Mouse (Mus musculus): ENCODE data around the gene Mkrn1.
"Not testable (repeated sequence)": the region's sequence is repeated elsewhere in the genome, so short reads cannot be mapped to it uniquely, and the experiment has no call there.

Gene Mkrn1

DNA sequence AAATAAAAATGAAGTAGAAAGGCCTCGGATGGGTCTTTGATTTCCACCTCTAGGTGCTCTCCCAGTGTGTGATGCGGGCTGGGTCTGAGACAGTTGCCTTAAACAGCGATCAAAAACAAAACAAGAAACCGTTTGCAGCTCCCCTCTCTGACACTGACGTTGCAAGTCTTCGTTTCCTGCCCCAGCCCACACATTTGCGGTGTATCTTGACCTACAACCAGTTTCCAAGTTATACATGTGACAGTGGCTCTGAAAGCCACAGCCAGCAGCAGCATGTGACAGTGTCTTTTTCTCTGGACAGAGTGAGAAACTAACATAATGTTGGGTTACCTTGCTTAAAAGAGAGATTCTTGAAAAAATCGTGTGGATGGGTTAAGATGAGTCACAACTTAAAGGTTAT is 40.5 kb downstream of the Mkrn1 start:
- DNase-seq (ENCODE audit: low spot score in 2 of 2), result no peak

DNA sequence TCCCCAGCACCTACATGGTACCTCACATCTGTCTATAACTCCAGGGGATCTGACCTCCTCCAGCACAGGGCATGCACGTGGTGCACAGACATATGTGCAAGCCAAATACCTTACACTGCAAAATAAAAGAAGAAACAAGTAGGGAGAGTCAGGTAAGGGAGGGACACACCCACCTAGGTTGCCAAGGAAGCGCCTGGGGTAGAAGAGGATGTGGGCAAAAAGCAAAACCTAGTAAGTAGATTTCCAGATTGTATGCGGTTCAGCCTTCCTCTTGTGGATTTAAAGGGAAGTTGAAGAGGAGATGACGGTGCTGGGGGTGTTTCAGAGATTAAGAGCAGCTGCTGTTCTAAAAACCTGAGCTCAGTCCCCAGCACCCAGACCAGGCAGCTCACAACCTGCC is 41.0 kb downstream of the Mkrn1 start:
- no peak for DNase-seq (ENCODE audit: low spot score in 2 of 2)

DNA sequence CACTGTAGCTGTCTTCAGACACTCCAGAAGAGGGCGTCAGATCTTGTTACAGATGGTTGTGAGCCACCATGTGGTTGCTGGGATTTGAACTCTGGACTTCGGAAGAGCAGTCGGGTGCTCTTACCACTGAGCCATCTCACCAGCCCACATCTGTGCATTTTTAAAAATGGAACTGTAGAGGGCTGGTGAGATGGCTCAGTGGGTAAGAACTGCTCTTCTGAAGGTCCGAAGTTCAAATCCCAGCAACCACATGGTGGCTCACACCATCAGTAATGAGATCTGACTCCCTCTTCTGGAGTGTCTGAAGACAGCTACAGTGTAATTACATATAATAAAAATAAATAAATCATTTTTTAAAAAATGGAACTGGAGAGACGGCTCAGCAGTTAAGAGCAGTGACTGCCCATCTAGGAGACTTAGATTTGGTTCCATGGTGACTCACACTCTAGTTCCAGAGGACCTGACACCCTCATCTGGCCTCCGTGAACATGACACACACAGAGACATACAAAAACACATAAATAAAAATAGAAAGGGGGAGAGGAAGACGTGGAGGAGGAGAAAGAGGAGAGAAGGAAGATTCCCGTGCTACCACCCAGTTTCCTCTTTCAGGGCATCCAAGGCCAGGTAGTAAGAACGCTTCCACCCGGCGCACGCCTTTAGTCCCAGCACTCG is 42.0 kb downstream of the Mkrn1 start:
- DNase-seq (ENCODE audit: low spot score in 2 of 2), result not testable (repeated sequence)

DNA sequence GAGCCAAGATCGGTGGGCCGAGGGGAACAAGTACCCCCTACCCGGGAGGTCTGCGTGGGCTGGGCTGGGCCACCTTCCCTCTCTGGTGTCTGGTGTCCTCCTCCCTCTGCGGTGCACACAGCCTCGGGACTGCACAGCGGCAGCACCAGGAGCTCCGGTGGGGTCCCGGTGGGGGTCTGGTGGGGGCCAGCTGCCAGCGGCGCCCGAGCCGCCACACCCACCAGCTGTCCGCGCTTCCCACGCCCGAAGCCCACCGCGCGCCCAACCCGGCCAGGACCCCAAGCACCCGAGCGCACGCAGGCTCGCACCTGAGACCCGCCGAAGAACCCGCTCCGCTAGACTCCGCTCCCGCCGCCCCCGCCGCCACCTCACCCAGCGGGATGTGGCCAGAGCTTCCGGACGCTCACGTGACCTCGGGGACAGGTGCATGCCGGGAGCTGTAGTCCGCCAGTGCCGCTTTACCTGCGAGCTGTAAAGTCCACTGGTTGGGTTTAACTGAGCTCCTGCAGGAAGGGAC is 42.9 kb downstream of the Mkrn1 start, which contains the start of gene Slc37a3:
Gene Slc37a3, minus strand, starts transcription at position 365 of the 517 bp plus-strand sequence.
- DNase-seq (ENCODE audit: low spot score in 2 of 2), result peak; percentile 71 to 84

DNA sequence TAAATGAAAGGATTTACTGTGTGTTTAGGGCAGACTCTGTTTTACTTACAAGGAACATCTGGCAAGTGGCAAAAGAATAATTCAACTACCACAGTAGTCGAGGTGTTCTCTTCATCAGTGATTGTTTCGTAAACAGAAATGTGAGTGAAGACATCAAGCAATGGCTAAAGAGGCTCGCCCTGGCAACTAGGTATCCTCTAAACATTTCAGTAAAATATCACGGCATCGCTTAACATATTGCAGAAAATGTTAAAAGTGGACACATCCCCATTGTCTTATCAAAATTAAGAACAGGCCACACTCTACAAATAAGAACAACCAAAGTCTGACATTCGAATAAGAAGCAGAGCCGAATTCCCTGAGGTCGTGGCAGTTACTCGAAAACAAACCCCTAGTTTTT is 43.5 kb downstream of the Mkrn1 start:
- DNase-seq (ENCODE audit: low spot score in 2 of 2), result no peak

GRCm38 (mm10) chr6:39373301-39373955 is 46.8 kb downstream of the Mkrn1 start:
- DNase-seq (ENCODE audit: low spot score in 2 of 2), result no peak

GRCm38 (mm10) chr6:39372727-39373126 is 47.5 kb downstream of the Mkrn1 start:
- no peak for DNase-seq (ENCODE audit: low spot score in 2 of 2)

- no peak for DNase-seq (ENCODE audit: low spot score in 2 of 2)
These were observed 48.2 kb downstream of the Mkrn1 start for GRCm38 (mm10) chr6:39372042-39372441.

DNA sequence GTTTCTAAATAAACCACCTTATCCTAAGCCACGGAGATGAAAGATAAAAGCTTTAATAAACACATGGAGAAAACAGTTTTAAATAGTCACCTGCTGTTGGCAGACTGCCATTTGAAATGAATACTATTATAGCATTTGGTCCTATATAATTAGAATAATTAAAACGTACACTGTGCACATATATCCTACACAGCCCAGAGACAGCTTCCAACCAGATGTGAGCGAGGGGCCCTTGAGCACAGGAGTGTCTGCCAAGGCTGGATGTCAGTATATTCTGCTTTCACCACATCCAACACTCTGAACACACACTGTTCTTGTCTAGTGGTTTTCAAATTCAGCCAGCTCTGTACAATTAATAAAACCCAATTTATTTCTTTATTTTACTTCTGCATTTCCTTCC is 50.6 kb downstream of the Mkrn1 start:
- no peak for DNase-seq (ENCODE audit: low spot score in 2 of 2)

DNA sequence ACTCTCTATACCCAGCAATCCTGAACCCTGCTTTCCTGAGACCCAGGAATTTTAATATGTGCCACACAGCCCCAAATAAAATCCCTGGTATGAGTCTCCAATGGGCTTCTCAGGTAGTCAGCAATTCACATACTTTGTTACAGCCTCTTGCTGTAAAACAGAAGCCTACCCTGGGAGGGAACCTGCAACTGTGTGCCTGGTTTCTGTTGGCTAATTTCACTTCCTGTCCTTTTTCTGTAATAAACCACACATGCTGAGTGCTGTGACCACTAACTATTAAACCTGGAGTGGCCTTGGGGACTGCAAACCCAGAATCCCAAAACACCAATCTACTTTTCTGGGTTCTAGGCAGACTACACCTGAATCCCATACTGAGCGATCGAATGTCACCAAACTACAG is 57.6 kb downstream of the Mkrn1 start:
- DNase-seq (ENCODE audit: low spot score in 2 of 2), result no peak

- not testable (repeated sequence) for DNase-seq (ENCODE audit: low spot score in 2 of 2)
These were observed 61.1 kb downstream of the Mkrn1 start for GRCm38 (mm10) chr6:39359207-39359606.

DNA sequence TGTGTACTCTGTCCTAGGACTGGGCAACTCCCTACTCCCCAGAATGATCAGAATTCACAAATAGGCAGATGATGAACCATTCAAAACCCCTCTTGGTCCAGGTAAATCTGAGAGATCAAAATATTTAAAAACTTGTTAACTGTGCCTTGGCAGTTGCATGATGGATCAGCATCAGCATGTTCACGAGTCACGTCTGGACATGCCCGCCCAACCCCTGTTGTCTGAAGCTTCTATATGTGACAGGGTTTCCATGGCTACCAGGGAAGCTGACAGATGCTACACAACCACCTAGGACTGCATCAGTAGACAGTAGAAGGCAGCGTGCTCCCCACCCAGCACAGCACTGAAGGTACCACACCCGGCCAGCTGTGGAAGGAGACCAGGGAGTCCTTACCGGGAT is 71.3 kb downstream of the Mkrn1 start:
- no peak for DNase-seq (ENCODE audit: low spot score in 2 of 2)

GRCm38 (mm10) chr6:39347880-39348814 is 72.1 kb downstream of the Mkrn1 start:
- no peak for DNase-seq (ENCODE audit: low spot score in 2 of 2)

All from spleen, postnatal 14 days (tissue).